Mouse (Mus musculus) yolk sac, embryonic 10.5 days (tissue): Measurements from ENCODE around the gene Cdk5.
"Not testable (repeated sequence)": the region's sequence is repeated elsewhere in the genome, so short reads cannot be mapped to it uniquely, and the experiment has no call there.

Experiments
- DNase-seq: peaks from one replicate; pipeline ENCODE4 v3.0.0-alpha.2; 2017; ENCODE audit warnings: low spot score

Cdk5 gene

GRCm38 (mm10) chr5:24396254-24396653 is 27.1 kb downstream of the Cdk5 start:
- DNase-seq, result not testable (repeated sequence)

GRCm38 (mm10) chr5:24394165-24394894 is 29.0 kb downstream of the Cdk5 start:
- DNase-seq, result peak; percentile 98

- DNase-seq, result peak; percentile 47
These were observed 29.8 kb downstream of the Cdk5 start, which contains the start of gene Abcb8 for GRCm38 (mm10) chr5:24393392-24393997. Abcb8 (plus strand) TSS chr5:24393663.

GRCm38 (mm10) chr5:24392724-24393123 is 30.6 kb downstream of the Cdk5 start:
- no peak for DNase-seq

- no peak for DNase-seq
These were observed 31.5 kb downstream of the Cdk5 start, which contains the start of gene Atg9b for GRCm38 (mm10) chr5:24391864-24392263. Atg9b (minus strand) TSS chr5:24392143.

- no peak for DNase-seq
These were observed 33.7 kb downstream of the Cdk5 start for GRCm38 (mm10) chr5:24389658-24390020.

GRCm38 (mm10) chr5:24389011-24389657 is 34.2 kb downstream of the Cdk5 start:
- DNase-seq, result peak; percentile 32

GRCm38 (mm10) chr5:24388246-24388915 is 34.9 kb downstream of the Cdk5 start:
- DNase-seq, result no peak

- peak; percentile 48 for DNase-seq
These were observed 35.8 kb downstream of the Cdk5 start for GRCm38 (mm10) chr5:24387264-24388241.

- DNase-seq, result no peak
These were observed 37.3 kb downstream of the Cdk5 start for GRCm38 (mm10) chr5:24385887-24386550.

- DNase-seq, result no peak
These were observed 38.0 kb downstream of the Cdk5 start for GRCm38 (mm10) chr5:24385374-24385773.

- no peak for DNase-seq
These were observed 38.9 kb downstream of the Cdk5 start for GRCm38 (mm10) chr5:24384407-24384806.

GRCm38 (mm10) chr5:24383026-24383859 is 40.1 kb downstream of the Cdk5 start:
- DNase-seq, result peak; percentile 91

GRCm38 (mm10) chr5:24381988-24382387 is 41.3 kb downstream of the Cdk5 start:
- no peak for DNase-seq

GRCm38 (mm10) chr5:24381486-24381885 is 41.8 kb downstream of the Cdk5 start:
- no peak for DNase-seq

- DNase-seq, result no peak
These were observed 42.8 kb downstream of the Cdk5 start for GRCm38 (mm10) chr5:24380499-24380898.

- DNase-seq, result no peak
These were observed 43.8 kb downstream of the Cdk5 start for GRCm38 (mm10) chr5:24379501-24379900.

GRCm38 (mm10) chr5:24378700-24379099 is 44.6 kb downstream of the Cdk5 start:
- DNase-seq, result no peak

- DNase-seq, result no peak
These were observed 48.5 kb downstream of the Cdk5 start for GRCm38 (mm10) chr5:24374666-24375328.
